Mouse (Mus musculus): ENCODE data around the gene Lat2.

Gene Lat2

GRCm38 (mm10) chr5:134614802-134615201 is at the start of gene Lat2:
Gene Lat2, minus strand, starts transcription at chr5:134615025.
- no peak for DNase-seq

GRCm38 (mm10) chr5:134656708-134657107 is 41.9 kb upstream of the Lat2 start:
- no peak for DNase-seq

- DNase-seq = peak; percentile 51 to 63
Observed at GRCm38 (mm10) chr5:134652015-134652414, 37.2 kb upstream of the Lat2 start.

GRCm38 (mm10) chr5:134650926-134651325 is 36.1 kb upstream of the Lat2 start:
- peak; percentile 79 to 82 for DNase-seq

GRCm38 (mm10) chr5:134648976-134649375 is 34.2 kb upstream of the Lat2 start:
- DNase-seq = peak; percentile 55 to 64

GRCm38 (mm10) chr5:134647394-134647793 is 32.6 kb upstream of the Lat2 start:
- DNase-seq = no peak

- no peak for DNase-seq
Observed at GRCm38 (mm10) chr5:134646461-134646860, 31.6 kb upstream of the Lat2 start.

GRCm38 (mm10) chr5:134644643-134645118 is 29.9 kb upstream of the Lat2 start:
- DNase-seq = no peak

- DNase-seq = no peak
Observed at GRCm38 (mm10) chr5:134644121-134644520, 29.3 kb upstream of the Lat2 start.

- no peak for DNase-seq
Observed at GRCm38 (mm10) chr5:134640371-134640770, 25.5 kb upstream of the Lat2 start.

GRCm38 (mm10) chr5:134639269-134639682 is 24.5 kb upstream of the Lat2 start, which contains the start of gene Eif4h:
Gene Eif4h, minus strand, starts transcription at chr5:134639490.
- peak; percentile 98 to 99 for DNase-seq

GRCm38 (mm10) chr5:134638461-134639268 is 23.8 kb upstream of the Lat2 start:
- no peak for DNase-seq

- DNase-seq = no peak
Observed at GRCm38 (mm10) chr5:134637820-134638367, 23.1 kb upstream of the Lat2 start.

GRCm38 (mm10) chr5:134632841-134633240 is 18.0 kb upstream of the Lat2 start:
- DNase-seq = no peak

GRCm38 (mm10) chr5:134630835-134631234 is 16.0 kb upstream of the Lat2 start:
- no peak for DNase-seq

GRCm38 (mm10) chr5:134629508-134629907 is 14.7 kb upstream of the Lat2 start:
- no peak for DNase-seq

GRCm38 (mm10) chr5:134622069-134622468 is 7.2 kb upstream of the Lat2 start:
- DNase-seq = no peak

GRCm38 (mm10) chr5:134621099-134621640 is 6.3 kb upstream of the Lat2 start:
- no peak for DNase-seq

- no peak for DNase-seq
Observed at GRCm38 (mm10) chr5:134620457-134620856, 5.6 kb upstream of the Lat2 start.

GRCm38 (mm10) chr5:134617071-134617470 is 2.2 kb upstream of the Lat2 start:
- peak; percentile 80 to 82 for DNase-seq

- DNase-seq = no peak
Observed at GRCm38 (mm10) chr5:134615780-134616179, 955 bp upstream of the Lat2 start.

GRCm38 (mm10) chr5:134615380-134615779 is 555 bp upstream of the Lat2 start:
- DNase-seq = no peak

GRCm38 (mm10) chr5:134614296-134614695 is 529 bp downstream of the Lat2 start:
- no peak for DNase-seq

- DNase-seq = no peak
Observed at GRCm38 (mm10) chr5:134613727-134614126, 1.1 kb downstream of the Lat2 start.
